Comparison of ENCODE assay signal across 9 mouse cellular contexts in the genomic region with DNA sequence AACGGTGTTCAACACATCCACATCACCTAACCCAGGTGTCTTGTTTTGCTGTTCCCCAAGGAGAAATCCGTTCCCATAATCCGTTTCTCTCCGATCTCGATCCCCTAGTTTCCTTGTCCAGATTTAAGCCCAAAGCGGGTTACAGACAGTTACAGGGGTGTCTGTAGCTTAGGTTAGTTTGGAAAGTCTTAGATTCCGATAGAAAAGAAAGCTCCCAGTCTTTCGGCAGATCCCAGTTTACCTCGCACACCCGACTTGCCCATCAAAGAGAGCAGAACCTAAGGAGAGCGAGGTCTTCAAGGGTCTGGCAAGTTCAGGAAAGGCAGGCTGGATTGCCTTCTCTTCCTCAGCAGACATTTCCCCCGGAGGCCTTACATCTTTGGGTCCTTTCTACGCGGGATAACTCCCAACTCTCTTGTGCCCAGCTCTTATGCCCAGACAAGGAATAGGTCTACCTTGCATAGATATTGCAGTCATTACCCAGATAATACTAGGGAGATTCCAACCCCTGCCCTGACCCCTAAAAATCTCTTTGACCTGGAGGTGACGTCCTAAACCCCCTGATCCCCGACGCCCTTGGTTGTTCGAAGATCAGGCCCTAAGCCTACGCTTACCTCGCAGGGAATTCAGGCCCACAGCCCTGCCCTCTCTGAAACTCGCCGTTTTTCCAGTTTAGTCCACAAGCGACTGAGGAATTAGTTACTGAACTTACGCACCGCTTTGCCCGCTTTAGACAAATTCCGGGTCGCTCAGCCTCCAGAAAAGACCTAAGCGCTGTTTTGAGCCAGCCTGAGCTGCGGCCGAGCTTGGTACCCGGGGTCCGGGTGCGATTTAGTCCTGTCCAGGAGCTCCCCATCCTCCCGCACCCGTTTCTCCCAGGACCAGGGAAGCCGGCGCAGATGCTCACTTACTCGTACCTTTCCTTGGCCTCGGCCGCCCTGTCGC. TPM values are rescaled to one million over a fixed set of nuclear protein-coding genes. Genes with fewer than 3 reads are reported as not detected.
DNase-seq lines count a peak whose midpoint lies in the region; ATAC-seq lines count a peak whose summit lies in the region.
"Had no signal": no experiment of that assay in that cellular context is flagged by ENCODE, and none has a peak within 500 bp of the region (broad histone marks: within the 10 kb centered on the region; RNA-seq: fewer than 3 reads in every experiment).

No protein-coding gene starts in this region.

- H3K36me3 ChIP-seq in heart, embryonic 12.5 days, result no peaks in the 10 kb centered on the region
- no peaks in the 10 kb centered on the region for H3K36me3 ChIP-seq in hindbrain, embryonic 11.5 days (ENCODE audit: control insufficient read depth, insufficient read depth, low read length)
- H3K36me3 ChIP-seq in midbrain, embryonic 12.5 days, result no peaks in the 10 kb centered on the region

- DNase-seq in heart, postnatal 25 days (ENCODE audit: low spot score), result no peak
- peak; percentile 65 for DNase-seq in hindbrain, embryonic 11.5 days (ENCODE audit: low spot score)
- DNase-seq in gastrocnemius, adult 8-10 months (ENCODE audit: low spot score in 2 of 2), result no peak
- no peak for DNase-seq in ovary, postnatal 36 days (ENCODE audit: low spot score)
- DNase-seq in thymus, postnatal 36 days, result no peak

- no peaks in the 10 kb centered on the region for H3K9me3 ChIP-seq in heart, embryonic 12.5 days (replicated peaks)
- H3K9me3 ChIP-seq in hindbrain, embryonic 11.5 days (ENCODE audit: control insufficient read depth, low read length), result no peaks in the 10 kb centered on the region
- no peaks in the 10 kb centered on the region for H3K9me3 ChIP-seq in midbrain, embryonic 12.5 days

- peak overlapping the region; percentile 47 for H3K4me3 ChIP-seq in heart, embryonic 12.5 days
- peak overlapping the region; percentile 47; the same call in 1 of the 2 replicates for H3K4me3 ChIP-seq in brown adipose tissue, adult 24 weeks (ENCODE audit: insufficient read depth, low read depth, low read length)
- H3K4me3 ChIP-seq in hindbrain, embryonic 11.5 days (ENCODE audit: low read depth, low read length), result peak overlapping the region; percentile 46
- H3K4me3 ChIP-seq in midbrain, embryonic 12.5 days, result peak overlapping the region; percentile 39

- no peak for ATAC-seq in heart, embryonic 12.5 days (ENCODE audit: insufficient number of reproducible peaks, low FRiP score)
- ATAC-seq in hindbrain, embryonic 11.5 days (ENCODE audit: low FRiP score), result no peak
- no peak for ATAC-seq in midbrain, embryonic 12.5 days (ENCODE audit: low FRiP score, low read depth)

- peaks cover 94% of the 10 kb centered on the region for H3K27me3 ChIP-seq in heart, embryonic 12.5 days (replicated peaks)
- peaks cover 95% of the 10 kb centered on the region for H3K27me3 ChIP-seq in hindbrain, embryonic 11.5 days (ENCODE audit: control insufficient read depth, insufficient read depth, low read length)
- H3K27me3 ChIP-seq in midbrain, embryonic 12.5 days, result peaks cover 98% of the 10 kb centered on the region

- peak overlapping the region; percentile 72 for H3K4me2 ChIP-seq in heart, embryonic 12.5 days
- H3K4me2 ChIP-seq in hindbrain, embryonic 11.5 days (replicated peaks; ENCODE audit: low read depth, low read length), result peak overlapping the region; percentile 56
- peak overlapping the region; percentile 54 for H3K4me2 ChIP-seq in midbrain, embryonic 12.5 days (replicated peaks)

- WGBS in heart, embryonic 12.5 days, result 3% methylated on average over 42 of the region's 42 CpGs
- WGBS in hindbrain, embryonic 11.5 days, result under 1% methylated on average over 42 of the region's 42 CpGs
- WGBS in midbrain, embryonic 12.5 days, result 1% methylated on average over 42 of the region's 42 CpGs

- intact Hi-C loops in heart, postnatal 25 days (cut with DNase I), result loop anchor here (10.0 kb wide), 1 partner anchor 202 kb away; no protein-coding TSS in a partner anchor

- peaks cover 23% of the 10 kb centered on the region for H3K4me1 ChIP-seq in heart, embryonic 12.5 days (replicated peaks)
- H3K4me1 ChIP-seq in brown adipose tissue, adult 24 weeks (ENCODE audit: control insufficient read depth, insufficient read depth, insufficient read length, low read length), result no peaks in the 10 kb centered on the region
- peaks cover 14% of the 10 kb centered on the region; the same call in 1 of the 2 replicates for H3K4me1 ChIP-seq in hindbrain, embryonic 11.5 days (replicated peaks; ENCODE audit: control insufficient read depth, insufficient read depth, low read length)
- H3K4me1 ChIP-seq in midbrain, embryonic 12.5 days, result peaks cover 22% of the 10 kb centered on the region

- no peak overlapping the region; the same call in 1 of the 2 replicates for H3K9ac ChIP-seq in heart, embryonic 12.5 days
- H3K9ac ChIP-seq in hindbrain, embryonic 11.5 days (ENCODE audit: low read depth, low read length), result peak overlapping the region; percentile 52; the same call in 1 of the 2 replicates
- peak overlapping the region; percentile 37; the same call in 1 of the 2 replicates for H3K9ac ChIP-seq in midbrain, embryonic 12.5 days (replicated peaks)

- no peak overlapping the region for H3K27ac ChIP-seq in heart, embryonic 12.5 days (ENCODE audit: poor library complexity, severe bottlenecking)
- no peak overlapping the region for H3K27ac ChIP-seq in brown adipose tissue, adult 24 weeks (replicated peaks; ENCODE audit: low read depth, low read length)
- 0 out of 2 replicates have a peak overlapping the region, but pooled peaks have one; percentile 59 for H3K27ac ChIP-seq in hindbrain, embryonic 11.5 days (ENCODE audit: low read depth, low read length)
- 0 out of 2 replicates have a peak overlapping the region, but pooled peaks have one; percentile 10 for H3K27ac ChIP-seq in midbrain, embryonic 12.5 days (replicated peaks)

RNA-seq across cellular contexts. Expression of gene Six2, which starts 1.3 kb away (rescaled TPM):
- 0.18 and 0.26 TPM in 2 replicates for polyA plus RNA-seq in heart, embryonic 12.5 days (2016; fragmentation: Nextera tagmentation; extraction: Ambion mirVana)
- under 1 TPM; 0.31 to 0.49 TPM for total RNA-seq in heart, postnatal 25 days (2021)
- polyA plus RNA-seq in brown adipose tissue, adult 24 weeks (2012; ENCODE audit: insufficient read depth, insufficient read length, missing spikeins), result not detected in 2 replicates
- 6.8 and 8.3 TPM in 2 replicates for polyA plus RNA-seq in hindbrain, embryonic 11.5 days (2014; fragmentation: Nextera tagmentation; extraction: Ambion mirVana)
- 3.8 and 8.8 TPM in 2 replicates for polyA plus RNA-seq in midbrain, embryonic 12.5 days (2016; fragmentation: Nextera tagmentation; extraction: Ambion mirVana)
- 10 to 100 TPM; 24.2 to 32.0 (median 27.8) TPM for total RNA-seq in gastrocnemius, adult 8-10 months (2022)
- polyA plus RNA-seq: gonadal fat pad, adult 2 months had no signal

Comparison
In these comparisons a context has a peak if more than half of its experiments do, and no peak if none do; other contexts are left out.
1. H3K27ac ChIP-seq: peak in hindbrain, embryonic 11.5 days (single experiment) and midbrain, embryonic 12.5 days (single experiment); none in heart, embryonic 12.5 days (single experiment) and brown adipose tissue, adult 24 weeks (single experiment).
2. Peak in every context shown above with its lines, with median percentiles within 50 percentile points of each other: H3K4me2 ChIP-seq and H3K4me3 ChIP-seq.